Mouse (Mus musculus): Measurements from ENCODE around the gene Odf3. TPM values are rescaled to one million over a fixed set of nuclear protein-coding genes. Genes with fewer than 3 reads are reported as not detected.

The Odf3 gene
- polyA plus RNA-seq, 1 experiment = not detected

DNA sequence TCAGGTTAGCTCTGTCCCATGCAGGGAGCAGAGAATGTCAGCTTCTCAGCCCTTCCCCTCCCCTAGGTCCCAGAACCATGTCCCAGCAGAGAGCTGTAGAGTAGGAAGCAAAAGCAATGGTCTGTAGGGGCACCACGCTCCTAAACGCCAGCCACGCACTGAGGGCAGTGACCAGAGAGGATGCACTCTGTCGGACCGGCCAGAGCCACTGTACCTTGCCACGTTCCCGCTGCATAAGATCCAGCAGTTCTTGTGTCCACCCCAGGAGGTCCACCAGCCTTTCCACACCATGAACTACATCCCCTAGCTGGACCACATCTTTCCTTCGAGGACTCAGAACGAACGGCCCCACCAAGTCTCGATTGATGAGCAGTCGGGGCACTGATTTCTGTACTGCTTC lies 17.2 kb downstream of the Odf3 start:
- no peak for TF ChIP-seq EP300 (IDR thresholded peaks at IDR 0.05; ENCODE audit: insufficient read depth, low read depth, low read length)
- TF ChIP-seq CTCF (IDR thresholded peaks at IDR 0.05; ENCODE audit: low read depth, low read length) = no peak
- no peak for TF ChIP-seq POLR2A (IDR thresholded peaks at IDR 0.05; ENCODE audit: insufficient read depth, low read length)
- Histone ChIP-seq H3K27ac (ENCODE audit: insufficient read depth, low read length) (no peak overlapping the region), H3K36me3 (ENCODE audit: control insufficient read depth, insufficient read depth, low read length, poor library complexity, severe bottlenecking) (peaks cover 37% of the 10 kb centered on the region)

DNA sequence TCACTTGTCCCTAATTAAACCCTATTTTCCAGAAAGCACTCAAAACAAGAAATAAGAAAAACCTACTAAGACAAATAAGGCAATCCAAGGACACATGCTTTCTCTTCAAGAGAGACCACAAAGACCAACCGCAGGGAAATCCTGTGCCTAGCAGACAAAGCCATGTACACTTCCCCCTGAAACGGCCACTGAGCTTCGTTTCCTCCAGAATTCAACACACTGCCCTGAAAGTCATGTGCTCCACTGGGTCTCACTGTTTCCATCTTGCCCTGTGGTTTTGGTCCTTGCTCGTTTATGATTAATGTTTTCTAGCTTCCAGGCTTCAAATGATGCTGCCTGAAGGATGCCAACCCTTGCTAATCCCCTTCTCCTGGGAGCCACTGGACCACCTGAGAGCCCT lies 26.6 kb downstream of the Odf3 start:
- no peaks in the 10 kb centered on the region; the same call in 1 of the 2 replicates for H3K36me3 ChIP-seq (ENCODE audit: control insufficient read depth, insufficient read depth, low read length, poor library complexity, severe bottlenecking)

More for the DNA sequence above, 17.2 kb downstream of the Odf3 start:
- H3K9ac ChIP-seq (ENCODE audit: low read depth, poor library complexity, severe bottlenecking) = no peak overlapping the region
- no peaks in the 10 kb centered on the region for H3K4me1 ChIP-seq (ENCODE audit: control insufficient read depth, insufficient read depth, low read length)
- H3K4me3 ChIP-seq (ENCODE audit: low read depth, low read length) = no peak overlapping the region
- H3K27me3 ChIP-seq (ENCODE audit: control insufficient read depth, insufficient read depth, low read length, poor library complexity, severe bottlenecking) = no peaks in the 10 kb centered on the region
- no peaks in the 10 kb centered on the region for H3K9me3 ChIP-seq (replicated peaks; ENCODE audit: control insufficient read depth, insufficient read depth, low read length, poor library complexity, severe bottlenecking)

DNA sequence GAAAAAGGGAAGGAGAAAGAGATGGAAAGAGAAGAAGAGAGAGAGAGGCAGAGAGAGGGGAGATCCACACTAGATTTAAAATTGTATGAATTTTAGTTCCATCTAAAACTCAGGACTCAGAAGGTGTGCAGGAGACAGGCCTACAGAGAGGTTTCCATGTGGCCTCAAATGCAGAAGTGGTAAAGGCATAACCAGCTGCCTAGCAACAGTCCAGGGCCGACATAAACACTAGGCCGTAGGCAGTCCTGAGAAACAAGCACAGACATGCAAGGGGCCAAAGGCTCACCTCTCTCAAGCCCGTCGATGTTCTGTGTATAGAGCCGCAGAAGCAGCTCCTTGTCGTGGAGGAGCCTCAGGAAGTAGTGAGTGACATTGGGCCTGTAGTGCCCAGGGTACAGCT lies 29.8 kb downstream of the Odf3 start:
- H3K27ac ChIP-seq (ENCODE audit: insufficient read depth, low read length) = no peak overlapping the region
- no peak for TF ChIP-seq CTCF (IDR thresholded peaks at IDR 0.05; ENCODE audit: low read depth, low read length)
- TF ChIP-seq POLR2A (IDR thresholded peaks at IDR 0.05; ENCODE audit: insufficient read depth, low read length) = no peak
- H3K4me1 ChIP-seq (ENCODE audit: control insufficient read depth, insufficient read depth, low read length) = no peaks in the 10 kb centered on the region
- H3K27me3 ChIP-seq (ENCODE audit: control insufficient read depth, insufficient read depth, low read length, poor library complexity, severe bottlenecking) = no peaks in the 10 kb centered on the region
- H3K9me3 ChIP-seq (replicated peaks; ENCODE audit: control insufficient read depth, insufficient read depth, low read length, poor library complexity, severe bottlenecking) = no peaks in the 10 kb centered on the region
- H3K4me3 ChIP-seq (ENCODE audit: low read depth, low read length) = no peak overlapping the region
- no peak overlapping the region for H3K9ac ChIP-seq (ENCODE audit: low read depth, poor library complexity, severe bottlenecking)
- no peaks in the 10 kb centered on the region; the same call in 1 of the 2 replicates for H3K36me3 ChIP-seq (ENCODE audit: control insufficient read depth, insufficient read depth, low read length, poor library complexity, severe bottlenecking)

More for the DNA sequence above, 26.6 kb downstream of the Odf3 start:
- Histone ChIP-seq H3K9me3 (replicated peaks; ENCODE audit: control insufficient read depth, insufficient read depth, low read length, poor library complexity, severe bottlenecking) (no peaks in the 10 kb centered on the region), H3K27me3 (ENCODE audit: control insufficient read depth, insufficient read depth, low read length, poor library complexity, severe bottlenecking) (no peaks in the 10 kb centered on the region), H3K9ac (ENCODE audit: low read depth, poor library complexity, severe bottlenecking) (no peak overlapping the region), H3K4me1 (ENCODE audit: control insufficient read depth, insufficient read depth, low read length) (no peaks in the 10 kb centered on the region), H3K27ac (ENCODE audit: insufficient read depth, low read length) (no peak overlapping the region), H3K4me3 (ENCODE audit: low read depth, low read length) (no peak overlapping the region)
- no peak for TF ChIP-seq POLR2A (IDR thresholded peaks at IDR 0.05; ENCODE audit: insufficient read depth, low read length)
- no peak for TF ChIP-seq EP300 (IDR thresholded peaks at IDR 0.05; ENCODE audit: insufficient read depth, low read depth, low read length)
- no peak for TF ChIP-seq CTCF (IDR thresholded peaks at IDR 0.05; ENCODE audit: low read depth, low read length)

DNA sequence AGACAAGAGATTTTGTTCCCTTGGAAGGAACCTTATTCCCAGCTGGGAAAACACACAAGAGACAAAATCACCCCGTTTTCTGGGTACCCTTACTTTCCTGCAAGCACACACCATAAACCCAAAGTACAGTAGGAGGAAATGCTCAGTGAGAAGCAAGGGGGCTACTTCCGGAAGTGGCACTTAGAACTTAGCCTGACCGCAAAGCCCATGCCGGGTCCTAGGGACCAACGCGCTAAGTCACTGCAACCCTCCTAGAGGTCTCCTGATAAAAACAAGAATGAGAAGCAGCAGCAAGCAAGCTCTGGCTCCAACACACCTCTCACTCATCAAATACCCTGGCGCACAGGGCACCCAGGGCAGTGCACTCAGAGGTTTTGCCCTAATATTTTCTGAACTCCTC lies 31.8 kb downstream of the Odf3 start:
- H3K27me3 ChIP-seq (ENCODE audit: control insufficient read depth, insufficient read depth, low read length, poor library complexity, severe bottlenecking) = no peaks in the 10 kb centered on the region
- TF ChIP-seq CTCF (IDR thresholded peaks at IDR 0.05; ENCODE audit: low read depth, low read length) (no peak), EP300 (IDR thresholded peaks at IDR 0.05; ENCODE audit: insufficient read depth, low read depth, low read length) (no peak), POLR2A (IDR thresholded peaks at IDR 0.05; ENCODE audit: insufficient read depth, low read length) (no peak)

DNA sequence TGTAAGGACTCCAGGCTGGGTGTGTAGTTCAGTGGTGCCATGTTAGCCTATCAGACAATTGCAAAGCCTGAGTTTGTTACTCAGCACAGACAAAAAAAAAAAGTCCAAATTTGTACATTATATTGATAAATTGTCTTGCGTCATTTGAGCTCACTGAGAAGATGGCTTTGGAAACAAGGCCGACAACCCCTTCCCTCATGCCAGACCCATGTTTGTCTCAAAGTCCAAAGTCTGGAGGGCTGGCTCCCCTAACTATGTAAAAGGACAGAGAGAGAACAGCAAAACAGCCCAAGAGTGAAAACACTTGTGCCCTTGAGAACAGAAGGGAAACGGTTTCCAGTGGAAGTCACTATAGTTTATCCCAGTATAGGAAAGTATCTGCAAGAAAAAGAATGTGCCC lies 32.8 kb downstream of the Odf3 start:
- Histone ChIP-seq H3K9ac (ENCODE audit: low read depth, poor library complexity, severe bottlenecking) (no peak overlapping the region), H3K4me1 (ENCODE audit: control insufficient read depth, insufficient read depth, low read length) (no peaks in the 10 kb centered on the region), H3K4me3 (ENCODE audit: low read depth, low read length) (no peak overlapping the region), H3K27me3 (ENCODE audit: control insufficient read depth, insufficient read depth, low read length, poor library complexity, severe bottlenecking) (no peaks in the 10 kb centered on the region), H3K36me3 (ENCODE audit: control insufficient read depth, insufficient read depth, low read length, poor library complexity, severe bottlenecking) (no peaks in the 10 kb centered on the region; the same call in 1 of the 2 replicates), H3K27ac (ENCODE audit: insufficient read depth, low read length) (no peak overlapping the region), H3K9me3 (replicated peaks; ENCODE audit: control insufficient read depth, insufficient read depth, low read length, poor library complexity, severe bottlenecking) (no peaks in the 10 kb centered on the region)
- TF ChIP-seq EP300 (IDR thresholded peaks at IDR 0.05; ENCODE audit: insufficient read depth, low read depth, low read length) = no peak
- TF ChIP-seq CTCF (IDR thresholded peaks at IDR 0.05; ENCODE audit: low read depth, low read length) = no peak
- TF ChIP-seq POLR2A (IDR thresholded peaks at IDR 0.05; ENCODE audit: insufficient read depth, low read length) = no peak

More for the DNA sequence above, 31.8 kb downstream of the Odf3 start:
- H3K27ac ChIP-seq (ENCODE audit: insufficient read depth, low read length) = no peak overlapping the region
- no peaks in the 10 kb centered on the region for H3K4me1 ChIP-seq (ENCODE audit: control insufficient read depth, insufficient read depth, low read length)
- H3K9ac ChIP-seq (ENCODE audit: low read depth, poor library complexity, severe bottlenecking) = no peak overlapping the region
- no peaks in the 10 kb centered on the region for H3K36me3 ChIP-seq (ENCODE audit: control insufficient read depth, insufficient read depth, low read length, poor library complexity, severe bottlenecking)
- no peaks in the 10 kb centered on the region for H3K9me3 ChIP-seq (replicated peaks; ENCODE audit: control insufficient read depth, insufficient read depth, low read length, poor library complexity, severe bottlenecking)
- no peak overlapping the region for H3K4me3 ChIP-seq (ENCODE audit: low read depth, low read length)

DNA sequence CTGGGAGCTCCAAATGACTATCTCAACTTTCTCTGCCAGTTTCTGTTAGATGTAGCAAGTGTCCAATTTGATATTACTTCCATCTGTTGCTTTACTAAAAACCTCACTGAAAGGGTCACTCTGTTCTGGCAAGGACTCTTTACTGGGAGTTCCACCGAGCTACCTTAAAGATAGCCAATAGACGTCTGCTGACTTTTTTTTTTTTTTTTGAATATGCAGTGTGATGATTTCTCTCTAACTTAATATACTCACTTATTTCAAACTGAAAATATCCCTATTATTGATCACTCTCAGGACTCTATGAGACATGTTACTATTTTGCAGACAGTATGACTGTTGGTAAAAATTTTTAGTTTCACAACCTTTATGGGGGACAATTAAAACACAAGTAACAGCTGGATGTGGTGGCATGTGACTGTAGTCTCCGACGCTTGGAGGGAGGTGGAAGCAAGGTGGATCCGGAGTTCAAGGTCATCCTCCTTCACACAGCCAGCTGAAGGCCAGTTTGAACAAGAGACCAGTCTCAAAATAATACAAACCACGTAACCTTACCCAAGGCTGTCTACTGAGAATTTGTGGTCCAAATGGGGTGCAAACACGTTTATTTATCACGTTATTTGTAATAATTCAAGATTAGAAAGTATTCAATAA lies 33.4 kb downstream of the Odf3 start:
- H3K4me3 ChIP-seq (ENCODE audit: low read depth, low read length) = peak overlapping the region; percentile 47
- no peaks in the 10 kb centered on the region for H3K27me3 ChIP-seq (ENCODE audit: control insufficient read depth, insufficient read depth, low read length, poor library complexity, severe bottlenecking)
- no peaks in the 10 kb centered on the region for H3K4me1 ChIP-seq (ENCODE audit: control insufficient read depth, insufficient read depth, low read length)
- H3K9me3 ChIP-seq (replicated peaks; ENCODE audit: control insufficient read depth, insufficient read depth, low read length, poor library complexity, severe bottlenecking) = no peaks in the 10 kb centered on the region
- peak overlapping the region; percentile 59 for H3K9ac ChIP-seq (ENCODE audit: low read depth, poor library complexity, severe bottlenecking)
- H3K27ac ChIP-seq (ENCODE audit: insufficient read depth, low read length) = no peak overlapping the region
- peaks cover 2% of the 10 kb centered on the region for H3K36me3 ChIP-seq (ENCODE audit: control insufficient read depth, insufficient read depth, low read length, poor library complexity, severe bottlenecking)
- TF ChIP-seq EP300 (IDR thresholded peaks at IDR 0.05; ENCODE audit: insufficient read depth, low read depth, low read length) = peak; percentile 81
- TF ChIP-seq POLR2A (IDR thresholded peaks at IDR 0.05; ENCODE audit: insufficient read depth, low read length) = no peak
- no peak for TF ChIP-seq CTCF (IDR thresholded peaks at IDR 0.05; ENCODE audit: low read depth, low read length)

All from ES-Bruce4 (cell line).